Mouse (Mus musculus) hindbrain, embryonic 11.5 days (tissue): ENCODE data around the gene Scamp1. TPM values are rescaled to one million over a fixed set of nuclear protein-coding genes. Genes with fewer than 3 reads are reported as not detected.

ENCODE experiments used
- ATAC-seq: fragments of 200-750 bp; cut with Nextera tagmentation; 2 replicates; pipeline ENCODE4 v1.8.0; 2017; ENCODE audit warnings: mild to moderate bottlenecking, moderate TSS enrichment, moderate library complexity; ENCODE audit not compliant: low FRiP score
- DNase-seq: peaks from one replicate; pipeline ENCODE4 v3.0.0-alpha.2; 2015; ENCODE audit warnings: low spot score
- H3K27ac ChIP-seq: fragments of 300-500 bp; sonication (generic); 2 replicates; pipeline ENCODE4 v1.5.1; 2014; ENCODE audit warnings: mild to moderate bottlenecking, low read depth, low read length
- H3K27me3 ChIP-seq: fragments of 300-500 bp; sonication (generic); 2 replicates; pipeline ENCODE4 v1.6.1; 2014; ENCODE audit warnings: mild to moderate bottlenecking, low read length, moderate library complexity, mixed read lengths; ENCODE audit not compliant: control insufficient read depth, insufficient read depth
- H3K36me3 ChIP-seq: fragments of 300-500 bp; sonication (generic); 2 replicates; pipeline ENCODE4 v1.6.1; 2014; ENCODE audit warnings: mild to moderate bottlenecking, low read length, moderate library complexity, mixed read lengths; ENCODE audit not compliant: control insufficient read depth, insufficient read depth
- H3K4me1 ChIP-seq: fragments of 300-500 bp; sonication (generic); replicated peaks from 2 replicates; pipeline ENCODE4 v1.6.1; 2014; ENCODE audit warnings: low read length, mixed read lengths; ENCODE audit not compliant: control insufficient read depth, insufficient read depth
- H3K4me2 ChIP-seq: fragments of 300-500 bp; sonication (generic); replicated peaks from 2 replicates; pipeline ENCODE4 v1.6.1; 2014; ENCODE audit warnings: mild to moderate bottlenecking, low read depth, low read length
- H3K4me3 ChIP-seq: fragments of 300-500 bp; sonication (generic); 2 replicates; pipeline ENCODE4 v1.5.1; 2014; ENCODE audit warnings: low read depth, low read length
- H3K9ac ChIP-seq: fragments of 300-500 bp; sonication (generic); 2 replicates; pipeline ENCODE4 v1.6.1; 2014; ENCODE audit warnings: low read depth, low read length
- H3K9me3 ChIP-seq: fragments of 300-500 bp; sonication (generic); 2 replicates; pipeline ENCODE4 v1.6.1; 2016; ENCODE audit warnings: low read length; ENCODE audit not compliant: control insufficient read depth
- WGBS: fragments of 180-500 bp; shearing (Covaris S2); extraction: QIAGEN DNeasy Blood & Tissue Kit; methylation state at CpG from one replicate; pipeline ENCODE4 v1.1.7; 2014; 5-methylcytosine and 5-hydroxymethylcytosine counted together
- polyA plus RNA-seq: library from polyadenylated mRNA; unstranded; fragments of >200 nt; fragmentation: Nextera tagmentation; extraction: Ambion mirVana; gene quantifications from 2 replicates; pipeline ENCODE4 v1.2.1, GENCODE M21; 2014

Scamp1 gene
- polyA plus RNA-seq, 1 experiment from 2014 or later = 49.6 TPM

- Histone ChIP-seq H3K27me3 (no peaks in the 10 kb centered on the region), H3K9ac (no peak overlapping the region), H3K4me1 (peaks cover 2% of the 10 kb centered on the region; the same call in 1 of the 2 replicates), H3K4me3 (no peak overlapping the region), H3K36me3 (no peaks in the 10 kb centered on the region), H3K27ac (no peak overlapping the region), H3K4me2 (no peak overlapping the region), H3K9me3 (no peaks in the 10 kb centered on the region)
- ATAC-seq (no peak), DNase-seq (no peak)
- WGBS = 47% methylated on average over 9 of the region's 9 CpGs
Observed at GRCm38 (mm10) chr13:94155657-94156429, 129.8 kb downstream of the Scamp1 start.

DNA sequence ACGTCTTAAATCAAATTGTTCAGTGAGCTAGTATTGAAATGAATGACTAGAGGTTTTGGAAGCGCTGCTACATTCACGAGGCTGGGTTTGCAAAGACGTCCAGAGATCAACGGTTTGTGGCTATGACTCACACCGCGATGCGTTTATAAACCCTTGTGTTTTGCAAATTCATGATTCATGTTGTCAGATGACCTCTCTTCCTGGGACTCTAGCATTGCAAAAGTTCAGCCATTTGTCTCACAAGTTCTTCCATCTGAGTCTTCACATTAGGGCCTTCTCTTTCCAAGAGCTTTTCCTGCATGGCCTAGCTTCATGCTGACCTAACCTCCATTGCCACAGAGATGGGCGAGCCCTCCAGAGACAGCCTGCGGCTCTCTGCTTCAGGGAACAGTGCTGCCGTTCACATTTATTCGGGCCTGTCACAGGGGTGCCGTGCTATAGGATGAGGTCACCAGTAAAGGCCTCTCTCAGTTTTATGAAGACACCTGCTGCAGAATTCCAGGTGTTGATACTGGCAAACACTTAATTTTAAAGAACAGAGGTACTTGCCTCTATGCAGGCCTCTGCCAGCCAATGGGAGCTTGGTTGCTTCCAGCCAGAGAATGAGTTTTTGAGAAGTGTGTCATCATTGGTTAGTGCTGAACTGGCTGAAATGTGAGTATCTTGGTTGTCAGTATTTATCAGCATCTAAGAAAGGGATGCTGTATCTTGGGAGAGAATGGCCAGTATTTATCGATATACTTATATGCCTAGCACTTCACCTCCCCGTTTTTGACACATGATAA lies 131.0 kb downstream of the Scamp1 start:
- H3K4me2 ChIP-seq = no peak overlapping the region
- ATAC-seq = no peak
- no peak overlapping the region for H3K9ac ChIP-seq
- H3K4me1 ChIP-seq = peaks cover 2% of the 10 kb centered on the region; the same call in 1 of the 2 replicates
- no peaks in the 10 kb centered on the region for H3K9me3 ChIP-seq
- no peak overlapping the region for H3K4me3 ChIP-seq
- H3K27ac ChIP-seq = no peak overlapping the region
- no peaks in the 10 kb centered on the region for H3K36me3 ChIP-seq
- no peaks in the 10 kb centered on the region for H3K27me3 ChIP-seq
- WGBS = 92% methylated on average over 15 of the region's 15 CpGs
- DNase-seq = no peak

DNA sequence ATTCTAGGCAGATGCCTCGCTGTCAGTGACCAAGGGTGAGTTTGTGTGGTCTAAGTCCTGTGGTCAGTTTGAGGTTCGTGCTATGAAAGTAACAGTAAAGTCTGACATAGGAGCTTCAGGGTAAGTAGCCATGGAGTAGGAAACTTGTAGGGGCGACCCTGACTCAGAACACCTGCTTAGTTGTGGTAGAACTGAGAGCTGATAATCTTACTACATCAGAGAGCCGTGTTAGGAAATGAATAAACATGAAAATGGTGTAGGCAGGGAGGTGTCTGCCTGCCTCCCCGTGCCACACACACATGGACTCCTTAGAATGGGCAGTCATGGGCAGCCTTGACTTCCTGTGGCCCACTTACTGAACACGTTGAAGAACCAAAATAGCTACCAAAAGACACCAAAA lies 132.0 kb downstream of the Scamp1 start:
- Histone ChIP-seq H3K27ac (no peak overlapping the region), H3K9ac (no peak overlapping the region), H3K4me3 (no peak overlapping the region), H3K4me1 (peaks cover 2% of the 10 kb centered on the region; the same call in 1 of the 2 replicates), H3K9me3 (no peaks in the 10 kb centered on the region), H3K27me3 (no peaks in the 10 kb centered on the region), H3K4me2 (no peak overlapping the region), H3K36me3 (no peaks in the 10 kb centered on the region)
- 89% methylated on average over 6 of the region's 6 CpGs for WGBS
- DNase-seq = no peak
- ATAC-seq = no peak

- H3K9ac ChIP-seq = no peak overlapping the region
- WGBS = 92% methylated on average over 10 of the region's 10 CpGs
- 0 out of 2 replicates have a peak, but pooled peaks cover 2% of the 10 kb centered on the region for H3K4me1 ChIP-seq
- no peaks in the 10 kb centered on the region for H3K27me3 ChIP-seq
- no peak overlapping the region for H3K27ac ChIP-seq
- no peak for ATAC-seq
- H3K9me3 ChIP-seq = no peaks in the 10 kb centered on the region
- no peak for DNase-seq
- H3K4me3 ChIP-seq = no peak overlapping the region
- no peak overlapping the region for H3K4me2 ChIP-seq
- no peaks in the 10 kb centered on the region for H3K36me3 ChIP-seq
Observed at GRCm38 (mm10) chr13:94152836-94153235, 132.8 kb downstream of the Scamp1 start.

Other genes starting within 250 kb of the Scamp1 start
- 16.6 and 19.3 TPM in 2 replicates for gene Lhfpl2, start 228.1 kb downstream of the Scamp1 start, polyA plus RNA-seq
- gene Ap3b1, start 73.1 kb upstream of the Scamp1 start, polyA plus RNA-seq = 38.9 and 40.9 TPM in 2 replicates